Mouse (Mus musculus) heart, embryonic 16.5 days (tissue): ENCODE data around the gene Olfr1293-ps. TPM values are rescaled to one million over a fixed set of nuclear protein-coding genes. Genes with fewer than 3 reads are reported as not detected.

Experiments
- ATAC-seq: fragments of 200-750 bp; cut with Nextera tagmentation; replicated peaks from 2 replicates; pipeline ENCODE4 v1.8.0; 2017; ENCODE audit warnings: moderate number of reproducible peaks; ENCODE audit not compliant: insufficient read depth, low FRiP score; ENCODE audit errors: extremely low read depth
- H3K27ac ChIP-seq: fragments of 300-500 bp; sonication (generic); 2 replicates; pipeline ENCODE4 v1.5.1; 2014; ENCODE audit warnings: mild to moderate bottlenecking, low read length, control low read depth, moderate library complexity
- H3K27me3 ChIP-seq: fragments of 300-500 bp; sonication (generic); 2 replicates; pipeline ENCODE4 v1.6.1; 2014; ENCODE audit warnings: low read length, mixed read lengths; ENCODE audit not compliant: control insufficient read depth, insufficient read depth
- H3K36me3 ChIP-seq: fragments of 300-500 bp; sonication (generic); 2 replicates; pipeline ENCODE4 v1.6.1; 2014; ENCODE audit not compliant: control insufficient read depth, insufficient read depth
- H3K4me1 ChIP-seq: fragments of 300-500 bp; sonication (generic); 2 replicates; pipeline ENCODE4 v1.6.1; 2014; ENCODE audit warnings: low read length, mixed read lengths; ENCODE audit not compliant: control insufficient read depth, insufficient read depth
- H3K4me2 ChIP-seq: fragments of 300-500 bp; sonication (generic); 2 replicates; pipeline ENCODE4 v1.6.1; 2014; ENCODE audit warnings: low read depth, mild to moderate bottlenecking, control low read depth, low read length
- H3K4me3 ChIP-seq: fragments of 300-500 bp; sonication (generic); 2 replicates; pipeline ENCODE4 v1.5.1; 2014; ENCODE audit warnings: mild to moderate bottlenecking, control low read depth, low read length
- H3K9ac ChIP-seq: fragments of 300-500 bp; sonication (generic); 2 replicates; pipeline ENCODE4 v1.6.1; 2014; ENCODE audit warnings: low read length, control low read depth
- H3K9me3 ChIP-seq: fragments of 300-500 bp; sonication (generic); replicated peaks from 2 replicates; pipeline ENCODE4 v1.6.1; 2016; ENCODE audit warnings: low read length; ENCODE audit not compliant: control insufficient read depth
- WGBS: fragments of 180-500 bp; shearing (Covaris S2); extraction: QIAGEN DNeasy Blood & Tissue Kit; methylation state at CpG from one replicate; pipeline ENCODE4 v1.1.7; 2014; 5-methylcytosine and 5-hydroxymethylcytosine counted together
- polyA plus RNA-seq: library from polyadenylated mRNA; unstranded; fragments of >200 nt; fragmentation: Nextera tagmentation; extraction: Ambion mirVana; gene quantifications from 2 replicates; pipeline ENCODE4 v1.2.1, GENCODE M21; 2015

Gene Olfr1293-ps
- polyA plus RNA-seq: not detected in 2 replicates

DNA sequence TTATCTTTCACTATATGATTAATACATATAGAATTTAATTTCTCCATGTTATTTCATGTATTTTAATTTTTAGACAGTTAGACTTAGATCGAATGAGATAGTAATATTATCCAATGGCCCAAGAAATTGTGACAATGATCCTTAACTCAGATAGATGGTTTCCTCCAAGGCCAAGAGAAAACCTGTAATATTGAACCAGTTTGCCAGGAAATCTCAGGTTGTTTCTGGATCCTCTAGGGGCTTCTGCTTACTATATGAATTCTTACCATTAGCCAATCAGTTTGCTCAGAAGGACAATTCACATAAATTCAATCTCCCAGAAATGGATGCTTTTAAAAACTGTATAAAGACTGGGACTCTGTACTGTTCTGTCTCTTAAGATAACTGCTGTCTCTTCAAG, at the start of gene Olfr1293-ps:
TSS of gene Olfr1293-ps (plus strand) at position 301 of the 400 bp plus-strand sequence.
- no peaks in the 10 kb centered on the region for H3K27me3 ChIP-seq
- H3K36me3 ChIP-seq: no peaks in the 10 kb centered on the region
- WGBS: 73% methylated on average over 1 of the region's 1 CpGs
- peaks cover 5% of the 10 kb centered on the region; the same call in 1 of the 2 replicates for H3K9me3 ChIP-seq
- no peaks in the 10 kb centered on the region for H3K4me1 ChIP-seq
- no peak within 1 kb of the TSS for H3K9ac ChIP-seq
- no peak within 1 kb of the TSS for H3K4me3 ChIP-seq
- no peak within 1 kb of the TSS for H3K4me2 ChIP-seq
- no peak for ATAC-seq
- no peak within 1 kb of the TSS for H3K27ac ChIP-seq

DNA sequence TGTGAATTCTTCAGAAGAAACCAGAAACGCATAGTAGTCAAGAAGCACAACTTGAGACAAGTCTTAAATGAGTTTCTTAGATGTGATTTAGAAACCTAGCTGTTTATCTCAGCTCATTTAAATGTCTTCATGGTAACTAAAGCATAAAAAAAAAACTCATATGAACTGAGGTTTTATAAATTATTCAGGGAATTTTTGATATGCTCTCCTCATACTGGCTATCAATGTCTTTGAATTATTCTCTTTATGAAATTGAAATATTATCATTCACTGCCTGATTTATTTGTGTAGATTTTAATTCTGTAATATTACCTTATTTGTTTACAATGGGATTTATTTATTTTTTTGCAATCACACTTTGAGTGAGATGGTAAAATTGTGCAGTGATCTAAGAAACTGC, 44.5 kb upstream of the Olfr1293-ps start, which contains the start of gene Olfr1289:
TSS of gene Olfr1289 (plus strand) at position 301 of the 400 bp plus-strand sequence.
- 76% methylated on average over 1 of the region's 1 CpGs for WGBS
- Histone ChIP-seq H3K4me3 (no peak within 1 kb of the TSS), H3K27ac (no peak within 1 kb of the TSS), H3K36me3 (no peaks in the 10 kb centered on the region), H3K9me3 (no peaks in the 10 kb centered on the region), H3K9ac (no peak within 1 kb of the TSS), H3K27me3 (no peaks in the 10 kb centered on the region), H3K4me2 (no peak within 1 kb of the TSS), H3K4me1 (no peaks in the 10 kb centered on the region)
- no peak for ATAC-seq

DNA sequence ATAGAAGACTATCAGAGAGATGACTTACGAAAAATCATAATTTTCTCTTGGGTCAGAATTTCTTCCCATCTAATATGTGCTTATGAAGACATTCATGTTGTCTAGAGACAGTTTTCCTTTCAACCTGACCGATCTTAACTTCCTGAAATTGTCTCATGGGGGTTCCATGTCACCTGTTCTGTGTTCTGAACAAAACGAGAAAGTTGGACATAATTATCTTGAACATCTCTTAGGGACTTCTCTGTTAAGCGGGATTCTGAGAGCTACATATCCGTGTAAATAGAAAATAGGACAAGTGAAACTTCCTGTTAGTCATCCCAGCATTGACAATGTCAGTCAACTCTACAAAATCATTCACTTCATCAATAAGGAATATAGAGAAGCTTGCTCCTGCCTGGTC, 31.3 kb upstream of the Olfr1293-ps start, which contains the start of gene Olfr1290:
TSS of gene Olfr1290 (minus strand) at position 101 of the 400 bp plus-strand sequence.
- H3K27me3 ChIP-seq: no peaks in the 10 kb centered on the region
- H3K4me2 ChIP-seq: no peak within 1 kb of the TSS
- no peak within 1 kb of the TSS for H3K9ac ChIP-seq
- no peaks in the 10 kb centered on the region; the same call in 1 of the 2 replicates for H3K9me3 ChIP-seq
- no peaks in the 10 kb centered on the region for H3K36me3 ChIP-seq
- 70% methylated on average over 5 of the region's 5 CpGs for WGBS
- no peak within 1 kb of the TSS for H3K27ac ChIP-seq
- H3K4me1 ChIP-seq: no peaks in the 10 kb centered on the region
- no peak within 1 kb of the TSS for H3K4me3 ChIP-seq
- no peak for ATAC-seq

DNA sequence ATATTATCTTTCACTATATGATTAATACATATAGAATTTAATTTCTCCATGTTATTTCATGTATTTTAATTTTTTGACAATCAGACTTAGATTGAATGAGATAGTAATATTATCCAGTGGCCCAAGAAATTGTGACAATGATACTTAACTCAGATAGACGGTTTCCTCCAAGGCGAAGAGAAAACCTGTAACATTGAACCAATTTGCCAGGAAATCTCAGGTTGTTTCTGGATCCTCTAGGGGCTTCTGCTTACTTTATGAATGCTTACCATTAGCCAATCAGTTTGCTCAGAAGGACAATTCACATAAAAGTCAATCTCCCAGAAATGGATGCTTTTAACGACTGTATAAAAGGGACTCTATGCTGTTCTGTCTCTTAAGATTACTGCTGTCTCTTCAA, 28.1 kb upstream of the Olfr1293-ps start, which contains the start of gene Olfr1291-ps1:
TSS of gene Olfr1291-ps1 (plus strand) at position 301 of the 400 bp plus-strand sequence.
- no peak within 1 kb of the TSS for H3K4me2 ChIP-seq
- ATAC-seq: no peak
- H3K27ac ChIP-seq: no peak within 1 kb of the TSS
- H3K27me3 ChIP-seq: no peaks in the 10 kb centered on the region
- 87% methylated on average over 3 of the region's 3 CpGs for WGBS
- no peaks in the 10 kb centered on the region; the same call in 1 of the 2 replicates for H3K9me3 ChIP-seq
- no peaks in the 10 kb centered on the region for H3K4me1 ChIP-seq
- H3K4me3 ChIP-seq: no peak within 1 kb of the TSS
- no peak within 1 kb of the TSS for H3K9ac ChIP-seq
- H3K36me3 ChIP-seq: no peaks in the 10 kb centered on the region

DNA sequence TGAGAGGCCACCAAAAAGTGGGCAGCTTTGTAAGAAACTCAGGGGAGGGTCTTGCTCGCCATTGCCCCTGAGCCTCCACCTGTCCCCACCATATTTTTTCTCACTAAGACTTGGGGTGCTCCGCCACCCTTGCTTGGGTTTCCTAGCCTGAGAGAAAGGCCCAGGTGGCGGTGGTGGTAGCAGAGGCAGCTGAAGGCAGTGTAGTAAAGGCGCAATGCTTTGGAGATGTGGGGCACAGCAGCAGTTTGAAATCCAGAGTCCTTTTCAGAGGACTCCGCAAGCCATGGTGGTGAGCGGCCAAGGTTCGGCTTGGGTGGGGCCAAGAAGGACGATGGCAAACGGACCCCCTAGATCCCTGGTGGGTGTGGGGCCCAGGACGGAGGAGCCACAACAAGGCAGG, 7.6 kb upstream of the Olfr1293-ps start:
- Histone ChIP-seq H3K27me3 (no peaks in the 10 kb centered on the region), H3K4me1 (no peaks in the 10 kb centered on the region), H3K9me3 (peaks cover 9% of the 10 kb centered on the region), H3K4me3 (no peak overlapping the region), H3K9ac (no peak overlapping the region), H3K4me2 (no peak overlapping the region), H3K27ac (no peak overlapping the region), H3K36me3 (no peaks in the 10 kb centered on the region)
- 84% methylated on average over 10 of the region's 10 CpGs for WGBS
- ATAC-seq: no peak

DNA sequence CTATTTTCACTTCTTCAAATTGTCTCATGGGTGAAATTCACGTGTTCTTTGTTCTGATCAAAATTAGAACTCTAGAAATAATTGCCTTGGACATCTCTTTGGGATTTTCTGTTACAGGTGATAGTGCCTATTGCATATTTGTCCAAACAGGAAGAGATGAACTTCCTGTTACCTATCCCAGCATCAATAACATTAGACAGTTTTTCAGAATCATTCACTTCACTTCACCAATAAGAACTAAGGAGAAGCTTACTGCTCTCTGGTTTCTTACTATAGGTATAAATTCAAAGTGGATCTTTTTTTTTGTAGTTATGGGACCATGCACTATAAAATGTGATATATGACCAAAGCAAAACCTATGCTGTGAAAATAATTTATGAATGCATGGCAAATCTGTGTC, 15.2 kb downstream of the Olfr1293-ps start, which contains the start of gene Olfr1294:
TSS of gene Olfr1294 (minus strand) at position 101 of the 400 bp plus-strand sequence.
- Histone ChIP-seq H3K27ac (no peak within 1 kb of the TSS), H3K27me3 (no peaks in the 10 kb centered on the region), H3K36me3 (no peaks in the 10 kb centered on the region), H3K4me3 (no peak within 1 kb of the TSS), H3K4me1 (no peaks in the 10 kb centered on the region), H3K9me3 (no peaks in the 10 kb centered on the region), H3K9ac (no peak within 1 kb of the TSS), H3K4me2 (no peak within 1 kb of the TSS)
- WGBS: 43% methylated on average over 1 of the region's 1 CpGs
- ATAC-seq: no peak

DNA sequence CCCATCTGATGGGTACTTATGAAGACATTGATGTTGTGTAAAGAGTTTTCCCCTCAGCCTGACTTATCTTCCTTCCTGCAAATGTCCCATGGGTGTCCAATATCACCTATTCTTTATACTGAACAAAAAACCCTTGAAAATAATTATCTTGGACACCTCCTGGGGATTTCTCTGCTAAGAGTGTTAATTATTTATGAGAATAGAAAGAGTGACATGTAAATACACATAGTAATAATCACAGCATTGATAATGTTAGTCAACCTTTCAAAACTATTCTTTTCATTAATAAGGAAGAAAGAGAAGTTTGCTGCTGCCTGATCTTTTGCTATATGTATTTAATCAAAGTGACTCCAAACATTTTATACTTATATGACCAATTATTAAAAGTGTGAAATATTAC, 44.6 kb downstream of the Olfr1293-ps start, which contains the start of gene Olfr1295:
TSS of gene Olfr1295 (minus strand) at position 101 of the 400 bp plus-strand sequence.
- Histone ChIP-seq H3K4me2 (no peak within 1 kb of the TSS), H3K4me3 (no peak within 1 kb of the TSS), H3K27me3 (no peaks in the 10 kb centered on the region), H3K9ac (no peak within 1 kb of the TSS), H3K36me3 (no peaks in the 10 kb centered on the region), H3K27ac (no peak within 1 kb of the TSS), H3K9me3 (no peaks in the 10 kb centered on the region), H3K4me1 (no peaks in the 10 kb centered on the region)
- ATAC-seq: no peak

Other genes with a start within 250 kb of the Olfr1293-ps start
- gene Olfr1278, start 235.1 kb upstream of the Olfr1293-ps start, polyA plus RNA-seq: not detected in 2 replicates
- gene Olfr1279, start 224.6 kb upstream of the Olfr1293-ps start, polyA plus RNA-seq: not detected in 2 replicates
- gene Olfr1280, start 211.2 kb upstream of the Olfr1293-ps start, polyA plus RNA-seq: not detected in 2 replicates
- not detected in 2 replicates for gene Olfr1281, start 198.7 kb upstream of the Olfr1293-ps start, polyA plus RNA-seq
- not detected in 2 replicates for gene Olfr1282, start 189.1 kb upstream of the Olfr1293-ps start, polyA plus RNA-seq
- not detected in 2 replicates for gene Olfr1283, start 158.4 kb upstream of the Olfr1293-ps start, polyA plus RNA-seq
- gene Olfr1284, start 149.7 kb upstream of the Olfr1293-ps start, polyA plus RNA-seq: not detected in 2 replicates
- not detected in 2 replicates for gene Olfr1286, start 102.1 kb upstream of the Olfr1293-ps start, polyA plus RNA-seq
- gene Olfr1287, start 76.1 kb upstream of the Olfr1293-ps start, polyA plus RNA-seq: not detected in 2 replicates
- gene Olfr1288, start 51.1 kb upstream of the Olfr1293-ps start, polyA plus RNA-seq: not detected in 2 replicates
- gene Olfr1289, start 44.4 kb upstream of the Olfr1293-ps start, polyA plus RNA-seq: not detected in 2 replicates
- gene Olfr1290, start 31.4 kb upstream of the Olfr1293-ps start, polyA plus RNA-seq: not detected in 2 replicates
- gene Olfr1291-ps1, start 28.0 kb upstream of the Olfr1293-ps start, polyA plus RNA-seq: not detected in 2 replicates
- not detected in 2 replicates for gene Olfr1294, start 15.1 kb downstream of the Olfr1293-ps start, polyA plus RNA-seq
- gene Olfr1295, start 44.5 kb downstream of the Olfr1293-ps start, polyA plus RNA-seq: not detected in 2 replicates
- not detected in 2 replicates for gene Olfr1297, start 101.3 kb downstream of the Olfr1293-ps start, polyA plus RNA-seq
- gene Olfr1298, start 124.0 kb downstream of the Olfr1293-ps start, polyA plus RNA-seq: not detected in 2 replicates
- not detected in 2 replicates for gene Olfr1299, start 136.2 kb downstream of the Olfr1293-ps start, polyA plus RNA-seq
- gene Olfr1301, start 225.8 kb downstream of the Olfr1293-ps start, polyA plus RNA-seq: not detected in 2 replicates